Mouse (Mus musculus): ENCODE data around the gene Smc3.
"Not testable (repeated sequence)": the region's sequence is repeated elsewhere in the genome, so short reads cannot be mapped to it uniquely, and the experiment has no call there.

The Smc3 gene

GRCm38 (mm10) chr19:53653624-53654467 lies 53.6 kb downstream of the Smc3 start:
- no peak for DNase-seq (ENCODE audit: low spot score)

GRCm38 (mm10) chr19:53656443-53656842 lies 56.2 kb downstream of the Smc3 start:
- not testable (repeated sequence) for DNase-seq (ENCODE audit: low spot score)

GRCm38 (mm10) chr19:53657437-53657836 lies 57.2 kb downstream of the Smc3 start:
- DNase-seq (ENCODE audit: low spot score): no peak

GRCm38 (mm10) chr19:53660722-53661420 lies 60.7 kb downstream of the Smc3 start:
- no peak for DNase-seq (ENCODE audit: low spot score)

DNA sequence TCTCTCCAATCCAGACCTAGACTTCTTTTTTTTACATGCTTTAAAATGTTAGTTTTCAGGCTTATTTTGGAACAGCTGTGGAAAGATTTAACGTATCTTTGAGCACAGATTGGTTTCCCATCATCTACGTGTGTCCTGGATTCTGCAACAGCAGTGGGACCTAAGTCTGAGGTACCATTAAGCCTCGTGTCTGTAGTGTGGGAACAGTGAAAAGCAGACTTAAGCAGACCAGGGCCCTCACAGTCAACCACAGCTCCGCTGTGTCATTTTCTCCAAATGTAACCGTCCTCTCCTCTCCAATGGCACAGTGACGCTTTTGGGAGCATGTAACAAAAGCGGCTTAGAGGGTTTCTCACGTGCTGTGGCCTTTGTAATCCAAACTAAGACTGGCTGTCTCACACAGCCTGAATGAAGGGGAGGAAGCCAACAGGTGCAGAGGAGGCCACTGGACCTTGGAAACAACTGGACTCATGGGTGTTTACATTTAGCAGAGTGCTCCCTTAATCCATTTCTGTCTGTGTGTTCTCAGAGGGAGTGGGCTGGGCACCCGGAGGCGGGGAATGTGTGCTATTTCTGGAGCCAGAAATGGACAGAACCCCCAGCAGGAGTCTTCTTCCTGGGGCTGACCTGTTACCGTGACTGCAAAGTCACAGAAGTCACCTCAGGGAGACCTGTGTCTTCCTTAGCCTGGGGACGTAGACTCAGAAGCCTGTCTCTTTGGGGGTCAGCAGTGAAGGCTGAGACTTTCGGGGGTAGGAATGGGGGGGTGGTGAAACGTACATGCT lies 61.9 kb downstream of the Smc3 start:
- DNase-seq (ENCODE audit: low spot score): no peak

- no peak for DNase-seq (ENCODE audit: low spot score)
These were observed 64.6 kb downstream of the Smc3 start for GRCm38 (mm10) chr19:53664831-53665230.

GRCm38 (mm10) chr19:53665391-53665790 lies 65.2 kb downstream of the Smc3 start:
- no peak for DNase-seq (ENCODE audit: low spot score)

- DNase-seq (ENCODE audit: low spot score): no peak
These were observed 66.5 kb downstream of the Smc3 start for GRCm38 (mm10) chr19:53666708-53667107.

GRCm38 (mm10) chr19:53668821-53669220 lies 68.6 kb downstream of the Smc3 start:
- DNase-seq (ENCODE audit: low spot score): no peak

DNA sequence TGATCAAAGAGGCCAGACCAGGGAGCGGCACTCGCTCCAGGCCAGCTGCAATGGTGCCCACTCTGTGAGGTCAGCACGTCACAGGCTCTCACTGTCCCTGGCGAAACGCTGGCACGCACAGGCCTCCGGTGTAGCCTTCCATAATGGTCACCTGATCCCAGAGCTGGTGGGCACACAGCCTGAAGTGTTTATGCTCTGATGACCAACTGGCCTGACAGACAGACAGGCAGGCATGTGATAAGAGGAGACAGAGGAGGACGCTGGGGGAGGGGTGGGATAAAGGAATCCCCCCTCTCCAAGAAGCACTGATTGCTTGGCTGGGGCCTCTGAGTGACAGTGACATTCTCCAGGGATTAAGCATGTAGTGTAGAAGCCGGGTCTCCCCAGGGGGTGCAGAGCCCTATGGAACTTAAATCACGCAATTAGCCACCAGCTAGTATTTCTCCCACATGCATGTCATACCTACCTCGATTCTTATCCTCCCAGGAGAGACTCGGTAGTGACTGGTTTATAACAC lies 70.5 kb downstream of the Smc3 start:
- no peak for DNase-seq (ENCODE audit: low spot score)

GRCm38 (mm10) chr19:53671432-53671831 lies 71.2 kb downstream of the Smc3 start:
- no peak for DNase-seq (ENCODE audit: low spot score)

DNA sequence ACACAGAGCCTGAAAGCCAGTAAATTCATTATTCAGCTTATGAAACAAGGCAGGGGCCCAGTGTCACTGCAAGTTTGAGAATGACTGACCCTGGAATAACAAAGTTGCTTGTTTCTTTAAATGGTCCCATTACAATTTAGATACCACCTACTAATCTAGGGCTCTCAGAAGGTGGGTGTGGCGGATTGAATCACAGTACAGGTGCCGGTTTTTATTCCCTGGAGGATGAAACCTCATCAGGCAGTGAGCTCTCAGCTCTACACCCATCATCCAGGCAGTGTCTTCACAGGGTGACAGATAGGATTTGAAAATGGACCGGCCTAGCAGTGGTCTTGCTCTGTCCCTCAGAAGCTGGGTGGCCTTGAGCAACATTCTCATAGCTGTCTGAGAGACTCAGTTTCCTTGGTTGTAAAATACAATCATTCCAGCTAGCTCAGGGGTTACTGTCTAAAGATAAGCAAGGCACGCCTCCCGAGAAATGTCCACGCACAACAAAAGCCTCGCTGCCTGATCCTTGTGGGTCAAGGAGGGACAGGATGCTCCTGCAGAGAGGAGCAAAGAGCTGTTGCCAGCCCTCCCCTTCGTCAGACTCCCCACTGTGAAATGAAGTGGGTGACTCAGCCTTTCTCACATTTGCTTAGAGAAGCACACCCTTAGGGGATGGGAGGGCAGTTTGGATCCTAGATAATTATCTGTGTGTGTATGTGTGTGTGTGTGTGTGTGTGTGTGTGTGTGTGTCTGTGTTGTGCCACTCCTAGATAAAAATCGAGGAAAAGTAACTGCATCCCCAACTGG lies 74.1 kb downstream of the Smc3 start:
- DNase-seq (ENCODE audit: low spot score): no peak

DNA sequence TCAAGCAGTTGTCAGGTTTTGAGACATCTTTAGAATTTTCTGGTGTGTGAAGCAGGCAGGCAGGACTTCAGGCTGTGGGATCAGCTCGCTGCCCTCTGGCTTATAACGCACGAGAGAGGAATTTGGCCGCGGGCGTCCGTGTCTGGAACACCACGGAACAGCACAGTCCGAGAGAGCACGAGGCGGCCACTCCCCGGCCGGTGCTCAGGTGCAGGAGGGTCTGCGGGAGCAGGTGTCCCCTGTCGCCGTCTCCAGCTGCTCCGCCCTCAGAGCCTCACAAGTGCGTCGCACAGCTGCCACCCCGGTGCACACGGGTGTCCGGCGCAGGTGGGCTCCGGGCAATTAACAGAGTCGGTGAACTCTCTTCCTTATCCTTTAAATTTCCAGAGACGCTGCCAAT lies 76.0 kb downstream of the Smc3 start:
- DNase-seq (ENCODE audit: low spot score): no peak

DNA sequence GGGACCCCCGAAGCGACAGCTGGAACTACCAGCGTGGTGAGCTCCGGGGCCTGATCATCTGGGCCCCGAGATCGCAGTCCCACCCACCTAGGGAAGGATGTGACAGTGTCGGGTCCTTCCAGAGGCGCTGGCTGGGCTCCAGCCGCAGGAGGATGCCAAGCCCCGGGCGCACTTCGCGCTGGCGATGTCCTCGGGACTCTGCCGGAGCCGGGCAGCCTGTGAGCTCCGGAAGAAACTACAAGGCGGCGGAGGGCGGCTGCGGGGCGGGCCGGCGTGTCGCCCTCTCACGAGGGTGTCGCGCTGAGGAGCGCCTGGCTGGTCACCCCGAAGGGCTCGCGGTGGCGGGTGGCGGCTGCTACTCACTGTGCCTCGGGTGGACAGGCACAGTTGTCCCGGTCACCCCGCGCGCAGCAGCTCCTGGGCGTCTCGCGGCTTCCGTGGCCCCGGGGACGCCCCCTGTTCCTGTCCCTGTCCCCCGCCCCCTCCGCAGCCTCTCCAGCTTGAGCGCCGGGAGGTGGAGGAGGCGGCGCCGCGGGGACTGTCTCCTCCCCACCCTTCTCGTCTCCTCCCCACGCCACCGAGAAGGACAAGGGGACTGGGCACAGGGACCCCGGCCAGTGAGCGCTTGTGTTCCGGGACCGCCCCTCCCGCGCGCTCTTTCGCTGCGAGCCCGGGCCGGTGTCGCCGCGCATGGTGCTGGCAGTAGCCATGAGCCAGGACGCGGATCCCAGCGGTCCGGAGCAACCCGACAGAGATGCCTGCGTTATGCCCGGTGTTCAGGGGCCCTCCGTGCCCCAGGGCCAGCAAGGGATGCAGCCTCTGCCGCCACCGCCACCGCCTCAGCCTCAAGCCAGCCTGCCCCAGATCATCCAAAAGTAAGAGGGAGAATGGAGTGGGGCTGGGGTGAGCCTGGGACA lies 76.8 kb downstream of the Smc3 start, which contains the start of gene Rbm20:
TSS of gene Rbm20 (plus strand) at position 589 of the 917 bp plus-strand sequence.
- DNase-seq (ENCODE audit: low spot score): no peak

DNA sequence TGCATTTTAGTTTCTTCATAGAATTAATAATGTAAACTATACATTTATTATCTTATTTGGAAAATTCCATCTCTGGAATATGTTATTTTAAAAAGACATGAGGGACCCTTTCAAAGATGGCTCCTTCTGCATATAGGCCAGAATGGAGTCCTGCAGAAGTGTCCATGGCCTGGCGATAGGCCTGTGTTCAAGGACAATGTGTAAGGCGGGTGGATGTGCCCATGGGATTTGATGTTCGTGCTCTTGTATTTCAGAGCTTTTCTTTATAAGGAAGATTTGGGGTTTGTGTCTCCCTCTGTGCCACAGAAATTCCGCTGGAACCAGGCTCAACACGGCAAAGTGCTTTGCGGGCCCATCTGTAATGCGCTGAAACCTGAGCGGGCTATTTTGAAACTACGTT lies 79.0 kb downstream of the Smc3 start:
- no peak for DNase-seq (ENCODE audit: low spot score)

DNA sequence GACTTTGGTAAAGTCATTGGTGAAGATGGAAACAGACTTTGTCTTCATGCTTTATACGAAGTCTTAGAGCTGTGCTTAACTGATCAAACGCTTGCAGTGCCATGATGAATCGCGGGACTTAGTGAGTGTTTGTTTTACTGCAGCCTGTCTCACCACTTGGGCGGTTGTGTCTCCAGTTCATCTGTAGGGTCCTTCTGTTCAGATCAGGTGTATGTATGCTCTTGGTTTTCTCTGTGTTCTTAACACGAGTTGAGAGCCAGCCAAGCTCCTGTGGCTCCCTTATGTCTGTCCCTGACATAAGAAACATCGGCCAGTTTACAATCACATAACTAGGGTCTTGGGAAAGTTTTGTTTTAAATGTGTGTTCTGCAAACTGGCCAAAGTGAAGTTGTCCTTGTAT lies 79.8 kb downstream of the Smc3 start:
- DNase-seq (ENCODE audit: low spot score): no peak

DNA sequence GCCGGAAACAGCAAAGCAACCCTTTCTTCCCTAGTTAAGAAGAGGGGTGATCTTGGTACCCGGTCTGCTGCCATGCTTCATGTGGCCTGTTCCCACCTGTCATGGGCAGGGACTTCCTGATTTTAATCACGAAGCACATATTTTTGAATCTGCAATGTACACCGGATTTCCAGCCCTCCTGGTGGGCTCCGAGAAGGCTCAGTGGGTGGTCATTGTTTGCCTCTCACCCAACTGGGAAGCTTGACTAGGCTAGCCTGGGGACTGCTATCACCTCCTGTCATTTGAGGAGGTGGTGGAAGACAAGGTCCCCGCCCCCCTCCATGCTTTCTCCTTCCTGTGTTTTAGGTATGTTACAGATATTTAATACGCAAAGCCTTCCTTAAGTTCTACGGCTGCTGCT lies 82.2 kb downstream of the Smc3 start:
- no peak for DNase-seq (ENCODE audit: low spot score)

- DNase-seq (ENCODE audit: low spot score): no peak
These were observed 87.4 kb downstream of the Smc3 start for GRCm38 (mm10) chr19:53687592-53687991.

GRCm38 (mm10) chr19:53690816-53691215 lies 90.6 kb downstream of the Smc3 start:
- no peak for DNase-seq (ENCODE audit: low spot score)

GRCm38 (mm10) chr19:53694020-53694419 lies 93.8 kb downstream of the Smc3 start:
- DNase-seq (ENCODE audit: low spot score): no peak
